Mouse (Mus musculus) limb, embryonic 12.5 days (tissue): Measurements from ENCODE around the gene Rgs14. TPM values are rescaled to one million over a fixed set of nuclear protein-coding genes. Genes with fewer than 3 reads are reported as not detected.

Source experiments
- ATAC-seq: fragments of 200-750 bp; cut with Nextera tagmentation; 2 replicates; pipeline ENCODE4 v1.8.0; 2017; ENCODE audit warnings: low read depth, moderate TSS enrichment; ENCODE audit not compliant: insufficient number of reproducible peaks, insufficient read depth, low FRiP score, low TSS enrichment
- H3K27ac ChIP-seq: fragments of 300-500 bp; sonication (generic); 2 replicates; pipeline ENCODE4 v1.5.1; 2016; ENCODE audit warnings: mild to moderate bottlenecking, moderate library complexity
- H3K27me3 ChIP-seq: fragments of 300-500 bp; sonication (generic); 2 replicates; pipeline ENCODE4 v1.6.1; 2016; ENCODE audit warnings: mild to moderate bottlenecking, moderate library complexity
- H3K36me3 ChIP-seq: fragments of 300-500 bp; sonication (generic); 2 replicates; pipeline ENCODE4 v1.6.1; 2016; ENCODE audit warnings: mild to moderate bottlenecking, moderate library complexity
- H3K4me1 ChIP-seq: fragments of 300-500 bp; sonication (generic); replicated peaks from 2 replicates; pipeline ENCODE4 v1.6.1; 2016
- H3K4me2 ChIP-seq: fragments of 300-500 bp; sonication (generic); 2 replicates; pipeline ENCODE4 v1.6.1; 2016; ENCODE audit warnings: mild to moderate bottlenecking, moderate library complexity
- H3K4me3 ChIP-seq: fragments of 300-500 bp; sonication (generic); replicated peaks from 2 replicates; pipeline ENCODE4 v1.5.1; 2016; ENCODE audit warnings: mild to moderate bottlenecking
- H3K9ac ChIP-seq: fragments of 300-500 bp; sonication (generic); replicated peaks from 2 replicates; pipeline ENCODE4 v1.6.1; 2016; ENCODE audit warnings: mild to moderate bottlenecking, moderate library complexity
- H3K9me3 ChIP-seq: fragments of 300-500 bp; sonication (generic); 2 replicates; pipeline ENCODE4 v1.6.1; 2016; ENCODE audit warnings: mild to moderate bottlenecking, moderate library complexity
- WGBS: fragments of 180-500 bp; shearing (Covaris S2); methylation state at CpG from one replicate; pipeline ENCODE4 v1.1.7; 2016; 5-methylcytosine and 5-hydroxymethylcytosine counted together
- polyA plus RNA-seq: library from polyadenylated mRNA; unstranded; fragments of >200 nt; fragmentation: Nextera tagmentation; extraction: Ambion mirVana; gene quantifications from 2 replicates; pipeline ENCODE4 v1.2.1, GENCODE M21; 2016

Gene Rgs14
- 0.82 and 1.2 TPM in 2 replicates for polyA plus RNA-seq

DNA sequence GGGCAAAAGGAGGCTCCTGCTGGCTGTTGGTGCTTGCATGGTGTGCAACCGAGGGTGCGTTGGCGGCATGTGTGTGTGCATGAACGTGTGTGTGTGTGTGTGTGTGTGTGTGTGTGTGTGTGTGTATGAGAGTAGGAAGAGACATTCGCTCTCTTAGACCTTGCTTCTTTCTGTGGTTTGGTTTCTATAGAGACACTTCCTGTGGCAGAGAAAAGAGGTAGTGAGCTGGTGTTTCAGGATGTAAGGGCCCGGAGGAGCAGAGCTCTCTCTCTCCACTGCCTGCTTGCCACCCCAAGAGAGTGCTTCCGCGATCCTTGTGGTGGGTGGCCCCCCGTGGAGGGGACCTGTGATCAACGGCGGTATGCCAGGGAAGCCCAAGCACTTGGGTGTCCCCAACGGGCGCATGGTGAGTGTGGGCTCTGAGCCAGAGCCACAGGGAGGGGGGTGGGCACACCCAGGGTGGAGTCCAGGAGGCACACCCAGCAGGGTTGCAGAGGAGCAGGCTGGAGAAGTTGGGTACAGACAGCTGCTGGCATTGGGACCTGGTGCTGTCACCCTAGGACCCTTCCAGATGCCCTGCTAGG is at the start of gene Rgs14:
Gene Rgs14 (plus strand): TSS at position 202 of the 584 bp plus-strand sequence.
- Histone ChIP-seq H3K9me3 (no peaks in the 10 kb centered on the region), H3K4me1 (no peaks in the 10 kb centered on the region), H3K9ac (no peak within 1 kb of the TSS), H3K27me3 (peaks cover 50% of the 10 kb centered on the region), H3K27ac (no peak within 1 kb of the TSS), H3K36me3 (no peaks in the 10 kb centered on the region), H3K4me2 (no peak within 1 kb of the TSS), H3K4me3 (no peak within 1 kb of the TSS)
- no peak; the same call in 1 of the 2 replicates for ATAC-seq
- WGBS, result 63% methylated on average over 13 of the region's 13 CpGs

DNA sequence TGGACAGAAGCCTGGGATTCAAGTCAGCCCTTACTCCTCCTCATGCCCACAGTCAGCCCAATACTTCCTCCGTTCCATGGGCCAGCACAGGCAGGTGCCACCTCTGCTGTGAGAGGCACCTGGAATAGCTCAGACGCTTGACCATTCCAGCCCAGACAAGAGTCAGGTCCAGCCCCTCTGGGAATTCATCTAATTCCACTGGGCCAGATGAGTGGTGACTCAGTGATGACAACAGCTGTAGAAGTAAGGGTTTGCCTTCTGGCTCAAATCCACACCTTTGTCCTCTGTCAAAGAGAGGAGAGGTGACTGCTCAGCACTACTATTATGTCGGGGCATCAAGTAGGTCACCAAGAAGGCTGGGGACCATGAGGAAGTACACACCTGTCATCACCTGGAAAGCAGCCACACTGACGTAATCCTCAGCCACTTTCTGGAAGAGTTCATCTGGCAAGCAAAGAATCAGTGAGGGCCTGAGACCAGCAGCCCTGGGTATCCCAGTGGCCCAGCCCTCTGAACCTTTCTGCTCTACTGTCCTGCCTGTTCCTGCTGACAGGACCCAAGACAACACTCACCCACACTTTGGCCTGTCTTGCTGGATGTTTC is 49.5 kb upstream of the Rgs14 start, which contains the start of gene Prelid1:
Gene Prelid1 (plus strand): TSS at position 570 of the 603 bp plus-strand sequence.
- no peaks in the 10 kb centered on the region for H3K9me3 ChIP-seq
- peak within 1 kb of the TSS; percentile 85 for H3K27ac ChIP-seq
- peaks cover 75% of the 10 kb centered on the region for H3K36me3 ChIP-seq
- peak within 1 kb of the TSS; percentile 94 for H3K4me2 ChIP-seq
- H3K9ac ChIP-seq, result peak within 1 kb of the TSS; percentile 95
- no peaks in the 10 kb centered on the region for H3K27me3 ChIP-seq
- ATAC-seq, result no peak
- WGBS, result 86% methylated on average over 4 of the region's 4 CpGs
- H3K4me1 ChIP-seq, result peaks cover 32% of the 10 kb centered on the region
- H3K4me3 ChIP-seq, result peak within 1 kb of the TSS; percentile 91

- peak; percentile 84 for ATAC-seq
Observed at GRCm38 (mm10) chr13:55321434-55322129, 48.0 kb upstream of the Rgs14 start, which contains the start of gene Rab24. TSS of gene Rab24 (minus strand) at chr13:55321946.

DNA sequence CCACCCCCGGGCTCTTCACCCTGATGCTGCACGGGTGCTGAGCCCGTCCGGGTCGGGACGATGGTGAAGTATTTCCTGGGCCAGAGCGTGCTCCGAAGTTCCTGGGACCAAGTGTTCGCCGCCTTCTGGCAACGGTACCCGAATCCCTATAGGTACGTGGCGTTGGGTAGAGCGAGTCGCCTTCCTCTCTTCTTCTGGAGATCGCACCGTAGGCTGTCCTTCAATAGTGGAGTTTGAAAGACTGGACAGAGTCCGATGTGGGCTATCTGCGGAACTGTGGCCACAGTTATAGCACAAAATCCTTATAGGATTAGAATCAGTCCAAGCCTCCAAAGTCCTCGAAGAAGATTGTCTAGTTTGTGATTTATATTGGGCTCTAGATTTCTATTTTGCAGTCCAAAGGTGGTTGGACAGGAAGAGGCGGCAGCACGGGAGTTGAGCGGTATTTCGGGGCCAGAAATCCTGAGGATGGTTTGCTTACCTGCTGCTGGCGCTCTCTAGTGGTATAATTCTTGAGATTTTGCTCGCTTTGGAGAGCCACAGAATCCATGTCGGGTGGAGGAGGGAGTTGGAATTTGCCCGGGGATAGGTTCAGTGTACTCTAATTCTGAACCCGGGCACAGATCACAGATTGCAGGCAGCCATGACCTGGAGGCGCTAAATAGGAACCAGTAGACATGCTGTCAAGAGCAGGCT is 47.3 kb upstream of the Rgs14 start:
- no peaks in the 10 kb centered on the region for H3K27me3 ChIP-seq
- ATAC-seq, result no peak
- H3K4me2 ChIP-seq, result peak overlapping the region; percentile 94
- H3K9ac ChIP-seq, result peak overlapping the region; percentile 95
- H3K4me1 ChIP-seq, result peaks cover 33% of the 10 kb centered on the region
- peak overlapping the region; percentile 85 for H3K27ac ChIP-seq
- WGBS, result 1% methylated on average over 31 of the region's 31 CpGs
- peak overlapping the region; percentile 91 for H3K4me3 ChIP-seq
- H3K36me3 ChIP-seq, result peaks cover 69% of the 10 kb centered on the region
- H3K9me3 ChIP-seq, result no peaks in the 10 kb centered on the region

More at GRCm38 (mm10) chr13:55321434-55322129, 48.0 kb upstream of the Rgs14 start, which contains the start of gene Rab24:
- Histone ChIP-seq H3K27ac (peak within 1 kb of the TSS; percentile 85), H3K4me2 (peak within 1 kb of the TSS; percentile 94), H3K27me3 (no peaks in the 10 kb centered on the region), H3K9me3 (no peaks in the 10 kb centered on the region), H3K9ac (peak within 1 kb of the TSS; percentile 95), H3K4me1 (peaks cover 32% of the 10 kb centered on the region), H3K36me3 (peaks cover 75% of the 10 kb centered on the region), H3K4me3 (peak within 1 kb of the TSS; percentile 91)
- under 1% methylated on average over 73 of the region's 73 CpGs for WGBS

DNA sequence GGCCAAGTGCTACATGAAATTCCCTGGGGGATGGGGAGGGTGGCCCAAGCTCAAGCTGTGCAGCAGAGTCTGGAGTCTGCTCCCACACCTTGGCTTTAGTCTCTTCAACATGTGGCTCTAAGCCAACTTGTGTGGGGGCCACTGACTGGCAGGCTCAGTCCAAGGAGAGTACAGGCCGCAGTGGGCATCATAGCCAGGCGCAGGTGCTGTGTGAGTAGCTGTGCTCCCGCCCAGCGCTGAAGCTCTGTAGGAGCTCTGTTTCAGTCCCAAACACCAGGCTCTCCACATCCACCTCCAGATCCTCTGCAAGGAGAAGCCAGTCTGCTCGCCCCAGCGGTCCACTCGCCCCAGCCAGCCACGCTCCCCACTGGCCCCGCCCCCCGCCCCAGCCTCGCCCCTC is 43.9 kb upstream of the Rgs14 start:
- ATAC-seq, result no peak
- peaks cover 40% of the 10 kb centered on the region for H3K36me3 ChIP-seq
- 0 out of 2 replicates have a peak overlapping the region, but pooled peaks have one; percentile 1 for H3K4me3 ChIP-seq
- H3K27ac ChIP-seq, result no peak overlapping the region
- no peak overlapping the region for H3K4me2 ChIP-seq
- H3K4me1 ChIP-seq, result peaks cover 49% of the 10 kb centered on the region
- H3K9ac ChIP-seq, result no peak overlapping the region
- H3K9me3 ChIP-seq, result no peaks in the 10 kb centered on the region
- WGBS, result 83% methylated on average over 11 of the region's 11 CpGs
- no peaks in the 10 kb centered on the region for H3K27me3 ChIP-seq

- Histone ChIP-seq H3K36me3 (peaks cover 38% of the 10 kb centered on the region), H3K4me2 (no peak overlapping the region), H3K27me3 (no peaks in the 10 kb centered on the region), H3K9ac (no peak overlapping the region), H3K9me3 (no peaks in the 10 kb centered on the region), H3K4me3 (no peak overlapping the region), H3K27ac (no peak overlapping the region), H3K4me1 (peaks cover 46% of the 10 kb centered on the region)
- no peak for ATAC-seq
- WGBS, result 57% methylated on average over 4 of the region's 4 CpGs
Observed at GRCm38 (mm10) chr13:55327169-55327568, 42.4 kb upstream of the Rgs14 start.

GRCm38 (mm10) chr13:55327633-55328032 is 41.9 kb upstream of the Rgs14 start:
- peaks cover 38% of the 10 kb centered on the region for H3K36me3 ChIP-seq
- no peak for ATAC-seq
- WGBS, result 50% methylated on average over 8 of the region's 8 CpGs
- H3K27me3 ChIP-seq, result no peaks in the 10 kb centered on the region
- peak overlapping the region; percentile 75; the same call in 1 of the 2 replicates for H3K9ac ChIP-seq
- H3K4me2 ChIP-seq, result peak overlapping the region; percentile 90
- peak overlapping the region; percentile 72 for H3K4me3 ChIP-seq
- no peaks in the 10 kb centered on the region for H3K9me3 ChIP-seq
- H3K4me1 ChIP-seq, result peaks cover 45% of the 10 kb centered on the region
- no peak overlapping the region for H3K27ac ChIP-seq

DNA sequence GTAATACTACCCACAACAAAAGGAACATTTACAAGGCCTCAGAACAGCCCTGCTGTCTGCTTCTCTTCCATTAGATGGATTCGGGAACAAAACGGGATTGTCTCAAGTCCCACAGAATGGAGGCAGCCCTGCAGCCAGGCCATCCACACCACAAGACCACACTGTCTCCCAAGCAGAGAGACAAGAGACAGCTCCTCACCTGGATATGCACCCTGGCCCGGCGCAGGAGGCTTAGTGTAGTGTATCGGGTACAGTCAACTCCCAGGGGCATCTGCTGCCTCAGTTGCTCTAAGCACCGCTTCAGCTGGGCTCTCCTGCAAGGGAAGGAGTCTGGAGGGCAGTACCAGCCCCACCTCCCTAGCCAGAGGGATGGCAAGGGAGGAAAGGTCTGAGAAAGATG is 41.4 kb upstream of the Rgs14 start:
- H3K9ac ChIP-seq, result peak overlapping the region; percentile 75

GRCm38 (mm10) chr13:55328641-55329040 is 40.9 kb upstream of the Rgs14 start:
- ATAC-seq, result no peak
- Histone ChIP-seq H3K36me3 (peaks cover 29% of the 10 kb centered on the region), H3K27me3 (no peaks in the 10 kb centered on the region), H3K27ac (no peak overlapping the region), H3K4me1 (peaks cover 35% of the 10 kb centered on the region), H3K9me3 (no peaks in the 10 kb centered on the region), H3K4me2 (peak overlapping the region; percentile 90), H3K9ac (peak overlapping the region; percentile 75), H3K4me3 (peak overlapping the region; percentile 72)
- WGBS, result 84% methylated on average over 4 of the region's 4 CpGs

More for the DNA sequence above, 41.4 kb upstream of the Rgs14 start:
- Histone ChIP-seq H3K27me3 (no peaks in the 10 kb centered on the region), H3K4me1 (peaks cover 40% of the 10 kb centered on the region), H3K4me3 (peak overlapping the region; percentile 72), H3K4me2 (peak overlapping the region; percentile 90), H3K36me3 (peaks cover 33% of the 10 kb centered on the region), H3K27ac (no peak overlapping the region), H3K9me3 (no peaks in the 10 kb centered on the region)
- no peak for ATAC-seq
- WGBS, result 81% methylated on average over 6 of the region's 6 CpGs

GRCm38 (mm10) chr13:55329109-55329682 is 40.3 kb upstream of the Rgs14 start:
- Histone ChIP-seq H3K4me2 (peak overlapping the region; percentile 90), H3K36me3 (peaks cover 23% of the 10 kb centered on the region), H3K9ac (peak overlapping the region; percentile 75), H3K27me3 (no peaks in the 10 kb centered on the region), H3K27ac (peak overlapping the region; percentile 95), H3K4me1 (peaks cover 31% of the 10 kb centered on the region), H3K9me3 (no peaks in the 10 kb centered on the region), H3K4me3 (peak overlapping the region; percentile 72)
- peak; percentile 28; the same call in 1 of the 2 replicates for ATAC-seq
- under 1% methylated on average over 28 of the region's 29 CpGs for WGBS
